Mouse (Mus musculus) CD4-positive, CD25-positive, alpha-beta regulatory T cell, adult 4 months (primary cell): ENCODE measurements around the gene Hmgcs1. TPM values are rescaled to one million over a fixed set of nuclear protein-coding genes. Genes with fewer than 3 reads are reported as not detected.
"Not testable (repeated sequence)": the region's sequence is repeated elsewhere in the genome, so short reads cannot be mapped to it uniquely, and the experiment has no call there.

Experiments
- ATAC-seq: one replicate; pipeline ENCODE4 v1.8.0; 2017
- polyA plus RNA-seq, 2 experiments: library from polyadenylated mRNA; unstranded; fragments of 100-300 nt; shearing (Covaris generic); gene quantifications; one replicate each; pipeline ENCODE4 v1.2.1; 2017

The Hmgcs1 gene
- polyA plus RNA-seq, 2 experiments from 2014 or later: 47.8 to 54.1 TPM

GRCm38 (mm10) chr13:119706278-119706880, 16.2 kb downstream of the Hmgcs1 start:
- not testable (repeated sequence) for ATAC-seq

GRCm38 (mm10) chr13:119706953-119707352, 16.8 kb downstream of the Hmgcs1 start:
- ATAC-seq: no peak

GRCm38 (mm10) chr13:119707906-119708305, 17.7 kb downstream of the Hmgcs1 start:
- no peak for ATAC-seq

GRCm38 (mm10) chr13:119708941-119709340, 18.8 kb downstream of the Hmgcs1 start:
- no peak for ATAC-seq

GRCm38 (mm10) chr13:119709388-119710267, 19.4 kb downstream of the Hmgcs1 start:
- ATAC-seq: no peak

- no peak for ATAC-seq
These were observed 20.1 kb downstream of the Hmgcs1 start for GRCm38 (mm10) chr13:119710268-119710610.

- ATAC-seq: no peak
These were observed 22.3 kb downstream of the Hmgcs1 start for GRCm38 (mm10) chr13:119712463-119712862.

GRCm38 (mm10) chr13:119713107-119713787, 23.1 kb downstream of the Hmgcs1 start:
- ATAC-seq: no peak

GRCm38 (mm10) chr13:119713821-119714220, 23.6 kb downstream of the Hmgcs1 start:
- no peak for ATAC-seq

GRCm38 (mm10) chr13:119716105-119716504, 25.9 kb downstream of the Hmgcs1 start:
- ATAC-seq: no peak

- ATAC-seq: no peak
These were observed 32.3 kb downstream of the Hmgcs1 start for GRCm38 (mm10) chr13:119722447-119722846.

GRCm38 (mm10) chr13:119723368-119723767, 33.2 kb downstream of the Hmgcs1 start:
- ATAC-seq: no peak

GRCm38 (mm10) chr13:119724541-119724940, 34.4 kb downstream of the Hmgcs1 start:
- ATAC-seq: no peak

GRCm38 (mm10) chr13:119727608-119728387, 37.6 kb downstream of the Hmgcs1 start:
- no peak for ATAC-seq

- ATAC-seq: no peak
These were observed 39.2 kb downstream of the Hmgcs1 start for GRCm38 (mm10) chr13:119729406-119729805.

- no peak for ATAC-seq
These were observed 41.3 kb downstream of the Hmgcs1 start for GRCm38 (mm10) chr13:119731448-119731847.

GRCm38 (mm10) chr13:119741390-119742237, 51.4 kb downstream of the Hmgcs1 start:
- no peak for ATAC-seq

- ATAC-seq: no peak
These were observed 52.7 kb downstream of the Hmgcs1 start for GRCm38 (mm10) chr13:119742711-119743415.

- no peak for ATAC-seq
These were observed 53.3 kb downstream of the Hmgcs1 start for GRCm38 (mm10) chr13:119743470-119743869.

- no peak for ATAC-seq
These were observed 56.8 kb downstream of the Hmgcs1 start for GRCm38 (mm10) chr13:119746930-119747329.
